In genomic region chr4:140703636-140704035, GRCm38 (mm10) we compare ENCODE assay signal across 8 mouse cellular contexts. TPM values are rescaled to one million over a fixed set of nuclear protein-coding genes. Genes with fewer than 3 reads are reported as not detected.
A peak's percentile ranks its signal among the peaks of the same experiment; 100 is the strongest.
DNase-seq lines count a peak whose midpoint lies in the region; ATAC-seq and TF ChIP-seq lines count a peak whose summit lies in the region.

No protein-coding gene starts in this region.

- peak overlapping the region; percentile 94 for H3K4me2 ChIP-seq in lung, embryonic 15.5 days
- peak overlapping the region; percentile 92 for H3K4me2 ChIP-seq in embryonic facial prominence, embryonic 13.5 days
- peak overlapping the region; percentile 98 for H3K4me2 ChIP-seq in intestine, postnatal 0 days (replicated peaks; ENCODE audit: low read depth)
- peak overlapping the region; percentile 92 for H3K4me2 ChIP-seq in neural tube, embryonic 15.5 days

- H3K27me3 ChIP-seq in lung, embryonic 15.5 days = no peaks in the 10 kb centered on the region
- peaks cover 13% of the 10 kb centered on the region; the same call in 1 of the 2 replicates for H3K27me3 ChIP-seq in embryonic facial prominence, embryonic 13.5 days
- H3K27me3 ChIP-seq in intestine, postnatal 0 days (replicated peaks; ENCODE audit: control insufficient read depth, insufficient read depth, low read length) = no peaks in the 10 kb centered on the region
- H3K27me3 ChIP-seq in neural tube, embryonic 15.5 days (replicated peaks) = peaks cover 9% of the 10 kb centered on the region

- H3K9me3 ChIP-seq in lung, embryonic 15.5 days = no peaks in the 10 kb centered on the region
- no peaks in the 10 kb centered on the region for H3K9me3 ChIP-seq in embryonic facial prominence, embryonic 13.5 days
- no peaks in the 10 kb centered on the region for H3K9me3 ChIP-seq in intestine, postnatal 0 days (ENCODE audit: control insufficient read depth)
- no peaks in the 10 kb centered on the region for H3K9me3 ChIP-seq in neural tube, embryonic 15.5 days (replicated peaks)

- no peak for TF ChIP-seq POLR2A in lung, adult 2 months (IDR thresholded peaks at IDR 0.05; ENCODE audit: borderline replicate concordance, extremely low read depth, low read depth, low read length)

- peak overlapping the region; percentile 98; the same call in 1 of the 2 replicates for H3K27ac ChIP-seq in lung, embryonic 15.5 days
- peak overlapping the region; percentile 99 for H3K27ac ChIP-seq in embryonic facial prominence, embryonic 13.5 days
- no peak overlapping the region; the same call in 1 of the 2 replicates for H3K27ac ChIP-seq in intestine, postnatal 0 days (ENCODE audit: low read depth, low read length)
- H3K27ac ChIP-seq in neural tube, embryonic 15.5 days (replicated peaks) = peak overlapping the region; percentile 93

- intact Hi-C loops in left cerebral cortex, postnatal 14 days (cut with DNase I) = no loop called here

- H3K36me3 ChIP-seq in lung, embryonic 15.5 days = peaks cover 26% of the 10 kb centered on the region
- peaks cover 44% of the 10 kb centered on the region for H3K36me3 ChIP-seq in embryonic facial prominence, embryonic 13.5 days
- H3K36me3 ChIP-seq in intestine, postnatal 0 days (ENCODE audit: control insufficient read depth, insufficient read depth) = peaks cover 4% of the 10 kb centered on the region; the same call in 1 of the 2 replicates
- peaks cover 16% of the 10 kb centered on the region; the same call in 1 of the 2 replicates for H3K36me3 ChIP-seq in neural tube, embryonic 15.5 days

- no peak for DNase-seq in lung, adult 2 months
- no peak for DNase-seq in gastrocnemius, adult 8-10 months (ENCODE audit: low spot score in 2 of 2)
- no peak for DNase-seq in urinary bladder, postnatal 14 days (ENCODE audit: low spot score)
- no peak for DNase-seq in left cerebral cortex, postnatal 14 days (ENCODE audit: low spot score in 2 of 2)

- TF ChIP-seq CTCF in lung, adult 2 months (IDR thresholded peaks at IDR 0.05; ENCODE audit: insufficient read depth, low read length) = no peak
- no peak for TF ChIP-seq CTCF in intestine, postnatal 0 days (IDR thresholded peaks at IDR 0.05; ENCODE audit: low read depth)

- peaks cover 62% of the 10 kb centered on the region for H3K4me1 ChIP-seq in lung, embryonic 15.5 days
- H3K4me1 ChIP-seq in lung, adult 2 months (ENCODE audit: control insufficient read depth, insufficient read depth, low read length) = peaks cover 11% of the 10 kb centered on the region
- H3K4me1 ChIP-seq in embryonic facial prominence, embryonic 13.5 days = peaks cover 65% of the 10 kb centered on the region
- peaks cover 7% of the 10 kb centered on the region; the same call in 1 of the 2 replicates for H3K4me1 ChIP-seq in intestine, postnatal 0 days (replicated peaks; ENCODE audit: control insufficient read depth, insufficient read depth, low read length)
- peaks cover 74% of the 10 kb centered on the region for H3K4me1 ChIP-seq in neural tube, embryonic 15.5 days

- no peak for ATAC-seq in lung, embryonic 15.5 days (ENCODE audit: borderline replicate concordance, extremely low read depth, low FRiP score, low TSS enrichment)
- ATAC-seq in embryonic facial prominence, embryonic 13.5 days (ENCODE audit: insufficient number of reproducible peaks, insufficient read depth, low FRiP score, low TSS enrichment, low read depth) = no peak
- ATAC-seq in intestine, postnatal 0 days = no peak
- ATAC-seq in neural tube, embryonic 15.5 days (ENCODE audit: low FRiP score) = no peak

- H3K9ac ChIP-seq in lung, embryonic 15.5 days = peak overlapping the region; percentile 90
- peak overlapping the region; percentile 97 for H3K9ac ChIP-seq in embryonic facial prominence, embryonic 13.5 days
- H3K9ac ChIP-seq in intestine, postnatal 0 days (ENCODE audit: low read depth, low read length) = no peak overlapping the region
- H3K9ac ChIP-seq in neural tube, embryonic 15.5 days (replicated peaks) = peak overlapping the region; percentile 90

- peak overlapping the region; percentile 92 for H3K4me3 ChIP-seq in lung, embryonic 15.5 days
- H3K4me3 ChIP-seq in lung, adult 2 months (replicated peaks; ENCODE audit: extremely low read depth, low read depth, low read length) = no peak overlapping the region
- H3K4me3 ChIP-seq in embryonic facial prominence, embryonic 13.5 days = peak overlapping the region; percentile 94
- peak overlapping the region; percentile 84; the same call in 1 of the 2 replicates for H3K4me3 ChIP-seq in intestine, postnatal 0 days (ENCODE audit: low read depth, low read length)
- peak overlapping the region; percentile 86 for H3K4me3 ChIP-seq in neural tube, embryonic 15.5 days (replicated peaks)

- 11% methylated on average over 8 of the region's 8 CpGs for WGBS in lung, embryonic 15.5 days
- WGBS in lung, adult 2 months = 43% methylated on average over 8 of the region's 8 CpGs
- 5% methylated on average over 8 of the region's 8 CpGs for WGBS in embryonic facial prominence, embryonic 13.5 days
- WGBS in intestine, postnatal 0 days = 16% methylated on average over 8 of the region's 8 CpGs
- WGBS in neural tube, embryonic 15.5 days = 6% methylated on average over 8 of the region's 8 CpGs

RNA-seq across cellular contexts. Expression of gene Rcc2, which starts 3.3 kb away (rescaled TPM):
- polyA plus RNA-seq in lung, embryonic 15.5 days (2015; fragmentation: Nextera tagmentation; extraction: Ambion mirVana) = 58.0 and 58.8 TPM in 2 replicates
- 40.6 and 49.6 TPM in 2 replicates for polyA plus RNA-seq in lung, adult 2 months (2012; rRNA removed)
- polyA plus RNA-seq in embryonic facial prominence, embryonic 13.5 days (2015; fragmentation: Nextera tagmentation; extraction: Ambion mirVana) = 43.5 and 44.2 TPM in 2 replicates
- polyA plus RNA-seq in intestine, postnatal 0 days (2015; fragmentation: Nextera tagmentation; extraction: Ambion mirVana) = 14.6 and 15.6 TPM in 2 replicates
- polyA plus RNA-seq in neural tube, embryonic 15.5 days (2015; fragmentation: Nextera tagmentation; extraction: Ambion mirVana) = 16.7 and 16.8 TPM in 2 replicates
- total RNA-seq in gastrocnemius, adult 8-10 months (2022) = 1 to 10 TPM; 6.0 to 7.8 (median 6.4) TPM
- 10 to 100 TPM; 67.2 to 69.5 TPM for total RNA-seq in left cerebral cortex, postnatal 14 days (2021)

RNA-seq across cellular contexts. Expression of gene Arhgef10l, which starts 37.8 kb away (rescaled TPM):
- 14.8 and 16.6 TPM in 2 replicates for polyA plus RNA-seq in lung, embryonic 15.5 days (2015; fragmentation: Nextera tagmentation; extraction: Ambion mirVana)
- polyA plus RNA-seq in lung, adult 2 months (2012; rRNA removed) = 29.2 and 34.6 TPM in 2 replicates
- 11.5 and 11.6 TPM in 2 replicates for polyA plus RNA-seq in embryonic facial prominence, embryonic 13.5 days (2015; fragmentation: Nextera tagmentation; extraction: Ambion mirVana)
- polyA plus RNA-seq in intestine, postnatal 0 days (2015; fragmentation: Nextera tagmentation; extraction: Ambion mirVana) = 3.9 and 5.4 TPM in 2 replicates
- 23.6 and 26.4 TPM in 2 replicates for polyA plus RNA-seq in neural tube, embryonic 15.5 days (2015; fragmentation: Nextera tagmentation; extraction: Ambion mirVana)
- 10 to 100 TPM; 50.0 to 66.3 (median 54.8) TPM for total RNA-seq in gastrocnemius, adult 8-10 months (2022)
- 10 to 100 TPM; 44.3 to 53.6 TPM for total RNA-seq in left cerebral cortex, postnatal 14 days (2021)

RNA-seq across cellular contexts. Expression of gene Padi6, which starts 38.8 kb away (rescaled TPM):
- polyA plus RNA-seq in lung, embryonic 15.5 days (2015; fragmentation: Nextera tagmentation; extraction: Ambion mirVana) = 0.06 TPM in 1 of 2 replicates, not detected in the other
- not detected in 2 replicates for polyA plus RNA-seq in lung, adult 2 months (2012; rRNA removed)
- polyA plus RNA-seq in embryonic facial prominence, embryonic 13.5 days (2015; fragmentation: Nextera tagmentation; extraction: Ambion mirVana) = not detected in 2 replicates
- polyA plus RNA-seq in intestine, postnatal 0 days (2015; fragmentation: Nextera tagmentation; extraction: Ambion mirVana) = not detected in 2 replicates
- 0.65 TPM in 1 of 2 replicates, not detected in the other for polyA plus RNA-seq in neural tube, embryonic 15.5 days (2015; fragmentation: Nextera tagmentation; extraction: Ambion mirVana)
- not detected for total RNA-seq in gastrocnemius, adult 8-10 months (2022)
- total RNA-seq in left cerebral cortex, postnatal 14 days (2021) = under 1 TPM; 0.55 to 0.77 TPM
